Mouse (Mus musculus): ENCODE data around the gene Aebp1. TPM values are rescaled to one million over a fixed set of nuclear protein-coding genes. Genes with fewer than 3 reads are reported as not detected.
A peak's percentile ranks its signal among the peaks of the same experiment; 100 is the strongest.

Gene Aebp1
- polyA plus RNA-seq, 1 experiment from 2014 or later, result 37.6 TPM

GRCm38 (mm10) chr11:5840346-5840745 lies 21.4 kb upstream of the Aebp1 start:
- H3K27ac ChIP-seq, result no peak overlapping the region
- H3K4me2 ChIP-seq, result no peak overlapping the region
- H3K36me3 ChIP-seq, result no peaks in the 10 kb centered on the region
- H3K4me1 ChIP-seq, result peaks cover 11% of the 10 kb centered on the region
- no peaks in the 10 kb centered on the region for H3K9me3 ChIP-seq
- WGBS, result 74% methylated on average over 7 of the region's 7 CpGs
- ATAC-seq (ENCODE audit: borderline replicate concordance, extremely low read depth, low FRiP score, low TSS enrichment), result no peak
- H3K27me3 ChIP-seq, result no peaks in the 10 kb centered on the region
- no peak overlapping the region for H3K9ac ChIP-seq
- H3K4me3 ChIP-seq, result no peak overlapping the region

- WGBS, result 92% methylated on average over 2 of the region's 2 CpGs
- Histone ChIP-seq H3K9ac (no peak overlapping the region), H3K36me3 (no peaks in the 10 kb centered on the region), H3K27me3 (no peaks in the 10 kb centered on the region), H3K27ac (no peak overlapping the region), H3K4me1 (peaks cover 6% of the 10 kb centered on the region), H3K4me2 (no peak overlapping the region), H3K4me3 (no peak overlapping the region), H3K9me3 (no peaks in the 10 kb centered on the region)
- no peak for ATAC-seq (ENCODE audit: borderline replicate concordance, extremely low read depth, low FRiP score, low TSS enrichment)
Observed at GRCm38 (mm10) chr11:5841751-5842150, 20.0 kb upstream of the Aebp1 start.

GRCm38 (mm10) chr11:5843131-5843530 lies 18.6 kb upstream of the Aebp1 start:
- Histone ChIP-seq H3K9me3 (no peaks in the 10 kb centered on the region), H3K4me2 (no peak overlapping the region), H3K36me3 (no peaks in the 10 kb centered on the region), H3K4me3 (no peak overlapping the region), H3K27ac (no peak overlapping the region), H3K4me1 (no peaks in the 10 kb centered on the region), H3K27me3 (no peaks in the 10 kb centered on the region), H3K9ac (no peak overlapping the region)
- ATAC-seq (ENCODE audit: borderline replicate concordance, extremely low read depth, low FRiP score, low TSS enrichment), result no peak
- WGBS, result 79% methylated on average over 3 of the region's 3 CpGs

- WGBS, result 56% methylated on average over 7 of the region's 7 CpGs
- Histone ChIP-seq H3K4me1 (0 out of 2 replicates have a peak, but pooled peaks cover 2% of the 10 kb centered on the region), H3K27ac (no peak overlapping the region), H3K4me3 (no peak overlapping the region), H3K27me3 (no peaks in the 10 kb centered on the region), H3K4me2 (no peak overlapping the region), H3K36me3 (no peaks in the 10 kb centered on the region), H3K9ac (no peak overlapping the region), H3K9me3 (no peaks in the 10 kb centered on the region)
- no peak for ATAC-seq (ENCODE audit: borderline replicate concordance, extremely low read depth, low FRiP score, low TSS enrichment)
Observed at GRCm38 (mm10) chr11:5846639-5847345, 15.0 kb upstream of the Aebp1 start.

GRCm38 (mm10) chr11:5848741-5849140 lies 13.0 kb upstream of the Aebp1 start:
- H3K27ac ChIP-seq, result no peak overlapping the region
- 61% methylated on average over 6 of the region's 6 CpGs for WGBS
- H3K9ac ChIP-seq, result no peak overlapping the region
- H3K9me3 ChIP-seq, result no peaks in the 10 kb centered on the region
- no peak for ATAC-seq (ENCODE audit: borderline replicate concordance, extremely low read depth, low FRiP score, low TSS enrichment)
- H3K27me3 ChIP-seq, result no peaks in the 10 kb centered on the region
- H3K36me3 ChIP-seq, result no peaks in the 10 kb centered on the region
- H3K4me3 ChIP-seq, result no peak overlapping the region
- H3K4me1 ChIP-seq, result peaks cover 8% of the 10 kb centered on the region; the same call in 1 of the 2 replicates
- H3K4me2 ChIP-seq, result no peak overlapping the region

- H3K4me2 ChIP-seq, result no peak overlapping the region
- H3K4me1 ChIP-seq, result peaks cover 8% of the 10 kb centered on the region; the same call in 1 of the 2 replicates
- 0 out of 2 replicates have a peak, but pooled peaks have one; percentile 29 for ATAC-seq (ENCODE audit: borderline replicate concordance, extremely low read depth, low FRiP score, low TSS enrichment)
- no peak overlapping the region for H3K27ac ChIP-seq
- 55% methylated on average over 2 of the region's 2 CpGs for WGBS
- H3K9me3 ChIP-seq, result no peaks in the 10 kb centered on the region
- no peaks in the 10 kb centered on the region for H3K27me3 ChIP-seq
- no peak overlapping the region for H3K4me3 ChIP-seq
- H3K9ac ChIP-seq, result no peak overlapping the region
- no peaks in the 10 kb centered on the region for H3K36me3 ChIP-seq
Observed at GRCm38 (mm10) chr11:5849316-5849715, 12.4 kb upstream of the Aebp1 start.

- H3K9me3 ChIP-seq, result no peaks in the 10 kb centered on the region
- no peak overlapping the region for H3K4me2 ChIP-seq
- H3K27ac ChIP-seq, result no peak overlapping the region
- no peak overlapping the region for H3K4me3 ChIP-seq
- H3K36me3 ChIP-seq, result no peaks in the 10 kb centered on the region
- H3K9ac ChIP-seq, result no peak overlapping the region
- WGBS, result 36% methylated on average over 5 of the region's 5 CpGs
- H3K4me1 ChIP-seq, result peaks cover 8% of the 10 kb centered on the region; the same call in 1 of the 2 replicates
- no peak for ATAC-seq (ENCODE audit: borderline replicate concordance, extremely low read depth, low FRiP score, low TSS enrichment)
- H3K27me3 ChIP-seq, result no peaks in the 10 kb centered on the region
Observed at GRCm38 (mm10) chr11:5850452-5850851, 11.3 kb upstream of the Aebp1 start.

- Histone ChIP-seq H3K4me2 (no peak overlapping the region), H3K4me1 (peaks cover 8% of the 10 kb centered on the region; the same call in 1 of the 2 replicates), H3K27me3 (no peaks in the 10 kb centered on the region), H3K36me3 (no peaks in the 10 kb centered on the region), H3K4me3 (no peak overlapping the region), H3K27ac (no peak overlapping the region), H3K9ac (no peak overlapping the region), H3K9me3 (no peaks in the 10 kb centered on the region)
- ATAC-seq (ENCODE audit: borderline replicate concordance, extremely low read depth, low FRiP score, low TSS enrichment), result no peak
- 48% methylated on average over 4 of the region's 4 CpGs for WGBS
Observed at GRCm38 (mm10) chr11:5851021-5851736, 10.6 kb upstream of the Aebp1 start.

- Histone ChIP-seq H3K4me3 (no peak overlapping the region), H3K4me1 (peaks cover 8% of the 10 kb centered on the region; the same call in 1 of the 2 replicates), H3K36me3 (no peaks in the 10 kb centered on the region), H3K27ac (no peak overlapping the region), H3K4me2 (no peak overlapping the region), H3K9me3 (no peaks in the 10 kb centered on the region), H3K27me3 (no peaks in the 10 kb centered on the region), H3K9ac (no peak overlapping the region)
- ATAC-seq (ENCODE audit: borderline replicate concordance, extremely low read depth, low FRiP score, low TSS enrichment), result no peak
- 35% methylated on average over 1 of the region's 1 CpGs for WGBS
Observed at GRCm38 (mm10) chr11:5852314-5852713, 9.4 kb upstream of the Aebp1 start.

GRCm38 (mm10) chr11:5855481-5855880 lies 6.3 kb upstream of the Aebp1 start:
- H3K27me3 ChIP-seq, result peaks cover 3% of the 10 kb centered on the region; the same call in 1 of the 2 replicates
- H3K9ac ChIP-seq, result no peak overlapping the region
- H3K36me3 ChIP-seq, result no peaks in the 10 kb centered on the region
- no peak overlapping the region for H3K4me3 ChIP-seq
- peaks cover 8% of the 10 kb centered on the region; the same call in 1 of the 2 replicates for H3K4me1 ChIP-seq
- no peak for ATAC-seq (ENCODE audit: borderline replicate concordance, extremely low read depth, low FRiP score, low TSS enrichment)
- H3K9me3 ChIP-seq, result no peaks in the 10 kb centered on the region
- H3K4me2 ChIP-seq, result no peak overlapping the region
- no peak overlapping the region for H3K27ac ChIP-seq

- Histone ChIP-seq H3K36me3 (no peaks in the 10 kb centered on the region), H3K9me3 (no peaks in the 10 kb centered on the region), H3K27ac (no peak overlapping the region), H3K4me3 (no peak overlapping the region), H3K27me3 (peaks cover 3% of the 10 kb centered on the region; the same call in 1 of the 2 replicates), H3K4me1 (peaks cover 11% of the 10 kb centered on the region; the same call in 1 of the 2 replicates), H3K4me2 (no peak overlapping the region), H3K9ac (no peak overlapping the region)
- WGBS, result 30% methylated on average over 7 of the region's 7 CpGs
- ATAC-seq (ENCODE audit: borderline replicate concordance, extremely low read depth, low FRiP score, low TSS enrichment), result peak; percentile 63; the same call in 1 of the 2 replicates
Observed at GRCm38 (mm10) chr11:5855902-5856301, 5.8 kb upstream of the Aebp1 start.

- 74% methylated on average over 8 of the region's 8 CpGs for WGBS
- peaks cover 18% of the 10 kb centered on the region for H3K4me1 ChIP-seq
- H3K27me3 ChIP-seq, result peaks cover 3% of the 10 kb centered on the region; the same call in 1 of the 2 replicates
- no peak overlapping the region for H3K4me3 ChIP-seq
- H3K36me3 ChIP-seq, result no peaks in the 10 kb centered on the region
- no peaks in the 10 kb centered on the region for H3K9me3 ChIP-seq
- H3K27ac ChIP-seq, result no peak overlapping the region
- no peak overlapping the region for H3K9ac ChIP-seq
- H3K4me2 ChIP-seq, result no peak overlapping the region
- no peak for ATAC-seq (ENCODE audit: borderline replicate concordance, extremely low read depth, low FRiP score, low TSS enrichment)
Observed at GRCm38 (mm10) chr11:5856479-5857130, 5.1 kb upstream of the Aebp1 start.

Measured in lung, embryonic 15.5 days (tissue).